Mouse (Mus musculus) liver, embryonic 16.5 days (tissue): ENCODE results near the gene Gsta4. TPM values are rescaled to one million over a fixed set of nuclear protein-coding genes. Genes with fewer than 3 reads are reported as not detected.

Experiments
- ATAC-seq: fragments of 200-750 bp; cut with Nextera tagmentation; 2 replicates; pipeline ENCODE4 v1.8.0; 2017; ENCODE audit warnings: low read depth, mild to moderate bottlenecking, moderate number of reproducible peaks, moderate library complexity
- H3K27ac ChIP-seq: fragments of 300-500 bp; sonication (generic); 2 replicates; pipeline ENCODE4 v1.5.1; 2014; ENCODE audit warnings: mild to moderate bottlenecking, low read length
- H3K27me3 ChIP-seq: fragments of 300-500 bp; sonication (generic); 2 replicates; pipeline ENCODE4 v1.6.1; 2014; ENCODE audit warnings: low read depth, low read length, mixed read lengths; ENCODE audit not compliant: control insufficient read depth, insufficient read depth
- H3K36me3 ChIP-seq: fragments of 300-500 bp; sonication (generic); 2 replicates; pipeline ENCODE4 v1.6.1; 2014; ENCODE audit warnings: mild to moderate bottlenecking; ENCODE audit not compliant: control insufficient read depth, insufficient read depth
- H3K4me1 ChIP-seq: fragments of 300-500 bp; sonication (generic); 2 replicates; pipeline ENCODE4 v1.6.1; 2014; ENCODE audit warnings: low read depth, low read length, mixed read lengths; ENCODE audit not compliant: control insufficient read depth
- H3K4me2 ChIP-seq: fragments of 300-500 bp; sonication (generic); 2 replicates; pipeline ENCODE4 v1.6.1; 2014; ENCODE audit warnings: low read depth, low read length, mixed read lengths
- H3K4me3 ChIP-seq: fragments of 300-500 bp; sonication (generic); 2 replicates; pipeline ENCODE4 v1.5.1; 2014; ENCODE audit warnings: low read depth, mild to moderate bottlenecking, low read length
- H3K9ac ChIP-seq: fragments of 300-500 bp; sonication (generic); 2 replicates; pipeline ENCODE4 v1.6.1; 2014; ENCODE audit warnings: low read depth, low read length
- H3K9me3 ChIP-seq: fragments of 300-500 bp; sonication (generic); replicated peaks from 2 replicates; pipeline ENCODE4 v1.6.1; 2016; ENCODE audit warnings: low read length; ENCODE audit not compliant: control insufficient read depth
- WGBS: fragments of 180-500 bp; shearing (Covaris S2); extraction: QIAGEN DNeasy Blood & Tissue Kit; methylation state at CpG from one replicate; pipeline ENCODE4 v1.1.7; 2014; ENCODE audit not compliant: insufficient replicate concordance; 5-methylcytosine and 5-hydroxymethylcytosine counted together
- polyA plus RNA-seq: library from polyadenylated mRNA; unstranded; fragments of >200 nt; fragmentation: Nextera tagmentation; extraction: Ambion mirVana; gene quantifications from 2 replicates; pipeline ENCODE4 v1.2.1, GENCODE M21; 2015

Gene Gsta4
- polyA plus RNA-seq, 1 experiment from 2014 or later: 44.1 TPM

DNA sequence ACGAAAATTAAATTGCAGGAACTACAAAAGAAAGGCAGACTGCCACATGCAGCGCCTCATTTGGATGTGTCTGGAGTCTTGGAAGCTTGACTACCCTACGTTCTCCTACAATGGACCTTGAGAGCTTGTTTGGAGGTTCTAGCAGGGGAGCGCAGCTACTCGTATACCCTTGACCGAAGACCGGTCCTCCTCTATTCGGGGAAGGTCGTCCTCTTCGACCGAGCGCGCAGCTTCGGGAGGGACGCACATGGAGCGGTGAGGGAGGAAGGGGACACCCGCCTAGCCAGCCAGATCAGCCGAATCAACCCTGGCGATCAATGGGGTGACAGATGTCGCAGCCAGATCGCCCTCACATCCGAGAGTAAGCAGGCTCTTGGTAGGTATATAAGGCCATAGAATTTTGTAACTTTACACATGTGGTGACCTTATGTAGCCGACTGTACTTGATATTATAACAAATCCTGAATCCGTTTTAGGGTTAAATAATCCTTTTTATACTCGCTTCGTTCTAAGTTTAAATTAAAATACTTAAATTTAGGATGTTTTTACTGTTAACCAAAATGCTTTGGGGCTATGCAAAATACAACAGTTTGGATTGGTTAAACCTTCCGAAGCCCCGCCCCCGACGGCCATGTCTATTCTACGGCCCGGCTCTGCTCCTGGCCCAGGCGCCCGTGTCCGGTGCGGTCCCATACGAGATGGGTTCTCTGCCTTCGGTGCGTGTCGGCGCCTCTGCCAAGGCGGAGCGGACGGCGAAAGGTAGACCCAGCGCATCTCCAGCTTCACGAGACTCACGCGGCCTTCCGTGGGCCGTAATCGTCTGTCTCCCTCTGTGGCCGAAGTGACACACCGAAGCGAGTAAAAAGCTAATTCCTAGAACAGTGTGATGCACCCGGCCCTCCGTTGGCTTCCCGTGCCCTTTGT, 7.0 kb upstream of the Gsta4 start:
- H3K36me3 ChIP-seq: no peaks in the 10 kb centered on the region
- H3K27me3 ChIP-seq: no peaks in the 10 kb centered on the region
- H3K4me2 ChIP-seq: peak overlapping the region; percentile 93
- ATAC-seq: peak; percentile 97
- under 1% methylated on average over 49 of the region's 58 CpGs for WGBS
- no peaks in the 10 kb centered on the region for H3K9me3 ChIP-seq
- peaks cover 8% of the 10 kb centered on the region for H3K4me1 ChIP-seq
- peak overlapping the region; percentile 74 for H3K4me3 ChIP-seq
- H3K27ac ChIP-seq: peak overlapping the region; percentile 97
- peak overlapping the region; percentile 80 for H3K9ac ChIP-seq

DNA sequence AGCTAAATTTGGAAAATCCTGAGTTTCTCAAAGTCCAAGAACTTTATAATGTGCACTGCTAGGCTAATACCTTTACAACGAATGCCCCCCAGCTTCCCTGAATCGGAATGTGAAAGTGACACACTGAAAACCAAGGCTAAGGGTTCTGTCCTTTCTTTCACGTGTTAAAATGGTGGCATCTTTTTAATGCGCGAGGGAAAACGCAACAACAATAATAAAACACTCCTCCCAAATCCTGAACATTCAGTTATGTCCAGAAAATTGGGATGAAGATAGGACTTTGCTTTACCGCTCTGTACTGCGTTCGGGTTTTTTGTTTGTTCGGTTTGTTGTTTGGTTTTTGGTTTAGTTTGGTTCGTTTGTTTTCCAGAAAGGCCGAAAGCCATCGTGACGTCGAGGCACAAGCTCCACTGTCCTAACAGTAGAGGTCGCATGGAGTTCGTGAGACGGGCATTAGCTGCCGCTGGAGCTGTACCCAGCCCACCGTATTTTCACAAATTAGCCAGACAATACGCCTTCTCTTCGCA, 6.3 kb upstream of the Gsta4 start:
- H3K4me1 ChIP-seq: peaks cover 8% of the 10 kb centered on the region
- peak overlapping the region; percentile 97 for H3K27ac ChIP-seq
- no peaks in the 10 kb centered on the region for H3K36me3 ChIP-seq
- no peaks in the 10 kb centered on the region for H3K9me3 ChIP-seq
- peak overlapping the region; percentile 80 for H3K9ac ChIP-seq
- peak overlapping the region; percentile 93 for H3K4me2 ChIP-seq
- ATAC-seq: peak; percentile 32
- 1% methylated on average over 22 of the region's 22 CpGs for WGBS
- no peaks in the 10 kb centered on the region for H3K27me3 ChIP-seq
- peak overlapping the region; percentile 74 for H3K4me3 ChIP-seq

DNA sequence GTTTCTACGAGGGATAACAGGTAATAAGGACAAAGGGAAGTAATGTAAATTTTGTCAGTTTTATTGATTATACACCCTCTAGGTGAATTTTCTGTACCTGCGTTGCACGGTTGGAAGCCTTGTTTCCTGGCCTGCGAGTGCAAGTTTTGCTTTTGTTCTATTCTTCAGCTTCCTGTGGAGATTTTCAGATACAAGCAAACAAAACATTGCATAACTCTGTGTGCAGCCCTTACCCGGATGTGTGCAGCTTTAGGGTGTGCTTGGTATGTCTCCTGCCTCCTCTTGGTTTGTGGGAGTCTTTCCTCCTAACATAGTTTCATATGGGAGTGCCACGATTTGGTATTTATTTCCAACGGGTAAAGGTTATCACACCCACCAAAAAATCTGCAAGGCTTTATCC, 5.7 kb upstream of the Gsta4 start:
- Histone ChIP-seq H3K4me1 (peaks cover 8% of the 10 kb centered on the region), H3K4me2 (peak overlapping the region; percentile 93), H3K9ac (peak overlapping the region; percentile 80), H3K9me3 (no peaks in the 10 kb centered on the region), H3K4me3 (peak overlapping the region; percentile 74), H3K36me3 (no peaks in the 10 kb centered on the region), H3K27me3 (no peaks in the 10 kb centered on the region), H3K27ac (peak overlapping the region; percentile 97)
- no peak for ATAC-seq
- 16% methylated on average over 7 of the region's 7 CpGs for WGBS

DNA sequence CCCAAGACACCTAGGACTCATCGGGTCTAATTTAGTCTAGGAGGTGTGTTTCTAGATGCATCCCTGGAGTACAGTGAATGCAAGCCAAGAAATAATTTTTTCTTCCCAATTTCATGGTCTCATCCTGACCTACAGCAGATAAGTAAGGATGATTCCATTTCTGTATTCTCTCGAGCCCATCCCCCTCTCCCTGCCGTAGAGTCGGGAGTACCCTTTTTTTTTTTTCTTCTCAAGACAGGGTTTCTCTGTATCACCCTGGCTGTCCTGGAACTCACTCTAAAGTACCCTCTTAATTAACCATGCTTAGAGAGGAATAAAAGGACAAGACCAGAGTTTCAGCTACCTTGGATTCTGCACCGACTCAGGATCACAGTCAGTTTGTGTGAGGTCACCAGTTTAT, 4.4 kb upstream of the Gsta4 start:
- Histone ChIP-seq H3K27ac (no peak overlapping the region), H3K9ac (no peak overlapping the region), H3K9me3 (no peaks in the 10 kb centered on the region), H3K36me3 (no peaks in the 10 kb centered on the region), H3K27me3 (no peaks in the 10 kb centered on the region), H3K4me2 (no peak overlapping the region), H3K4me3 (no peak overlapping the region), H3K4me1 (peaks cover 8% of the 10 kb centered on the region)
- ATAC-seq: no peak
- WGBS: 69% methylated on average over 5 of the region's 5 CpGs

DNA sequence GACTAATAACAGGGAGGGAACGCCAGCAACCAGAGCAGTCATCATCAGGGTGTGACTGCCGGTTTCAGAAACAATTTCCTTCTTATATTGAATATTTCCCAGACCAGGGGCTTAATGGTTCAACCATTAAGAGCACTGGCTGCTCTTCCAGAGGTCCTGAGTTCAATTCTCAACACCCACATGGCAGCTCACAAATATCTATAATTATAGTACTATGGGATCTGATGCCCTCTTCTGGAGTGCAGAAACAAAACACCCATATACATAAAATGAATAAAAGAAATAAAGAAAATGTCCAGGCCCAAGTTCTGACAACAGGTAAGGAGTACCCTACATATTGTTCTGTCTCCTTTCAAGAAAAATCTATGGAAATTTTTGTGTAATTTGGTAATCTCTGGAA, 3.5 kb upstream of the Gsta4 start:
- ATAC-seq: no peak
- no peak overlapping the region for H3K4me3 ChIP-seq
- H3K36me3 ChIP-seq: no peaks in the 10 kb centered on the region
- H3K4me1 ChIP-seq: peaks cover 11% of the 10 kb centered on the region
- no peak overlapping the region for H3K27ac ChIP-seq
- H3K9me3 ChIP-seq: no peaks in the 10 kb centered on the region
- no peaks in the 10 kb centered on the region for H3K27me3 ChIP-seq
- H3K9ac ChIP-seq: no peak overlapping the region
- H3K4me2 ChIP-seq: no peak overlapping the region
- WGBS: 81% methylated on average over 2 of the region's 2 CpGs

DNA sequence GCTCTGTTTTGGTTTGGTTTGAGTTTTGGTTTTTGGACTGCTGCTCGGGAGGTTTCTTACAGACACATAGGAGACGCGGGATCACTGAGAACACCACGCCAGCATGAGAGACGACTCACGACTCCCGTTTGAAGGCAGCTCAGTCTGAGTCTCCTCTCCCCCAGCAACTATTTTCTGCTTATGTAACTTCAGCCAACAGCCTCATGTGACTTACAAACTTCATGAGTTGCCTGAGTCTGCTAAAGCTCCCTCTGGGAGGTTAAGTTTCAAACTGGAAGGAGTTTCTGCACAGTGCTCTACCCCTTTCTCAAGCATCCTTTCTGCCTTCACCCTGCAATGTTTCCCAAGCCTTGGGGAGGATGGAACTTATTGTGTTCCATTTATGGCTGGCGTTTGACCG, 3.1 kb downstream of the Gsta4 start:
- WGBS: 79% methylated on average over 9 of the region's 9 CpGs
- H3K4me3 ChIP-seq: no peak overlapping the region
- H3K27me3 ChIP-seq: no peaks in the 10 kb centered on the region
- no peak overlapping the region for H3K27ac ChIP-seq
- H3K36me3 ChIP-seq: no peaks in the 10 kb centered on the region
- no peak for ATAC-seq
- no peaks in the 10 kb centered on the region for H3K9me3 ChIP-seq
- H3K9ac ChIP-seq: no peak overlapping the region
- H3K4me2 ChIP-seq: no peak overlapping the region
- H3K4me1 ChIP-seq: peaks cover 25% of the 10 kb centered on the region

DNA sequence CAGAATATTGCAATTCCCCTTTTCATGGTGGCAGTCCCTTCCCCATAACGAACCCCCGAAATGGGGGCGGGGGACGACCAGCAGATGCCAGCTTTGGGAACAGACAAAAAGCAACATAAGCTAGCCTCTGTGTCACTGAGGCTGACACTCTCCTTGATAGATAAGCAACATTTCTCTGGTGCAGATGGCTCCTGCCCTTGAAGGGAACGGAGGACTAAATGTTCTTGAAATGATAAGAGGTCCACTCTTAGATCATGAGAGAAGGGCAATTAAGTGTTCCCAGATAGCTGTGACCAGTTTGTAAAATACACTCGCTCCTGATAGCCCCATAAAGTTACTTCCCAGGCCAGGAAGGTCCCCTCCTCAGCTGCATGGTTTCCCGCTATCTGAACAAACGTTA, 6.3 kb downstream of the Gsta4 start:
- Histone ChIP-seq H3K4me1 (peaks cover 41% of the 10 kb centered on the region), H3K27ac (peak overlapping the region; percentile 68), H3K4me3 (no peak overlapping the region), H3K27me3 (no peaks in the 10 kb centered on the region), H3K4me2 (peak overlapping the region; percentile 23; the same call in 1 of the 2 replicates), H3K36me3 (no peaks in the 10 kb centered on the region), H3K9me3 (no peaks in the 10 kb centered on the region), H3K9ac (0 out of 2 replicates have a peak overlapping the region, but pooled peaks have one; percentile 33)
- WGBS: 31% methylated on average over 8 of the region's 8 CpGs
- peak; percentile 69 for ATAC-seq

DNA sequence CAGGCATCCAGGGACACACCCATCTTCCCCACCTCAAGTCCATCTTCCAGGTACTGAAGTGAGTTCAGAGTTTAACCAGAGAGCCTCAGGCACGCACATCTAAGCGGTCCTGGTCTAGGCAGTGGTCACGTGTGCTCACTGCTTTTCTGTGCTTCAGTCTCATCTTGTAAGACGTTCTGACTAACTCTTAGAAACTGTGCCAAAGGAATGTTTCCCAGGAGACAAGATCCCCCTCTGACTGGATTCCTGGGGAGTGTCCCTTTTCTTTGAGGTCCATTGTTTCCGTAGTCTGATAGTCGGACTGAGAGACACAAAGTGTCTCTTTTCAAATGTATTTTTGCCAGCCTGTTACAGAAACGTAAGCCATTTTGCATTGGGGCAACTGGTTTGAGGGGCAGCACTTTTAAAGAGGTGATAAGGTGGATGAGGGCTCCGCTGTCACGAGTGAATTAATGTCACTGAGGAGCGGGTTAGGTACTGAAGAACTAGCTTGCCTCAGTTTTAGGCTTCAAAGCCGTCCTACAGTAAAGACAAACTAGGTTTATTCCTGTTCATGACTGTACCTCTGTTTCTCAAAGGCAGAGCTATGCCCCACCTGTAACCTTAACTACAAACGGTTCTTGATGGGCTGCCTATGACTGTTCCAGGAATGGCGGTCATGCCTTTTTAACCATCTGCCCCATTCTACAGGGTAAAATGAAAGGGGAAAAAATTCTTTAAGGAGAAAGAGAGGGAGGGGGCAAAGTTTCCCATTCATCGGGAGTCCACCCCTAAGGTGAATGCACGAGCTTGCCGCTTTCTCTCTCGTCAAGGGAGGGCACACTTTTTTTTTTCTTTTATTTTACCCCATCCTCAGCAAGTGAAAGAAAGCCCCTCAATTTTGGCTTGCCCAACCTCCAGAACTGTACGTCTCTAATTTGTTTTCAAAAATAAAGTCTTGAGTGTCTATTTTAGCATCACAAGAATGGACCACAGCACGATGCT, 8.4 kb downstream of the Gsta4 start:
- WGBS: 11% methylated on average over 19 of the region's 19 CpGs
- Histone ChIP-seq H3K9ac (peak overlapping the region; percentile 8), H3K4me1 (peaks cover 40% of the 10 kb centered on the region), H3K4me3 (peak overlapping the region; percentile 58), H3K27me3 (no peaks in the 10 kb centered on the region), H3K9me3 (no peaks in the 10 kb centered on the region), H3K4me2 (peak overlapping the region; percentile 76), H3K36me3 (no peaks in the 10 kb centered on the region), H3K27ac (no peak overlapping the region; the same call in 1 of the 2 replicates)
- ATAC-seq: no peak
